Mouse (Mus musculus) G1E (cell line): ENCODE data around the gene Tapbpl. TPM values are rescaled to one million over a fixed set of nuclear protein-coding genes. Genes with fewer than 3 reads are reported as not detected.

ENCODE experiments used
- ATAC-seq: 2 replicates; pipeline ENCODE4 v1.8.0; 2016; ENCODE audit warnings: mild to moderate bottlenecking; ENCODE audit not compliant: insufficient number of reproducible peaks, poor library complexity, low FRiP score, severe bottlenecking; ENCODE audit errors: extremely low read depth
- DNase-seq: peaks from one replicate; pipeline ENCODE4 v3.0.0; 2012; ENCODE audit warnings: low spot score
- H3K27me3 ChIP-seq: 2 replicates; pipeline ENCODE4 v1.6.1; 2012; ENCODE audit warnings: mild to moderate bottlenecking, low read length, inconsistent platforms; ENCODE audit not compliant: insufficient read depth
- H3K36me3 ChIP-seq: replicated peaks from 2 replicates; pipeline ENCODE3; 2012; ENCODE audit warnings: mild to moderate bottlenecking, inconsistent platforms
- H3K4me1 ChIP-seq: 2 replicates; pipeline ENCODE4 v1.6.1; 2012; ENCODE audit warnings: low read depth, low read length, inconsistent platforms, mixed read lengths; ENCODE audit not compliant: insufficient read depth
- H3K4me3 ChIP-seq: 2 replicates; pipeline ENCODE4 v1.5.1; 2012; ENCODE audit warnings: low read depth, mild to moderate bottlenecking, inconsistent platforms, low read length, moderate library complexity, mixed read lengths
- H3K9me3 ChIP-seq: replicated peaks from 2 replicates; pipeline ENCODE4 v1.6.1; 2012; ENCODE audit warnings: inconsistent platforms
- CTCF ChIP-seq: IDR thresholded peaks from 2 replicates; pipeline ENCODE4 v1.5.1; 2012; ENCODE audit warnings: low read depth, low read length, inconsistent platforms, mixed read lengths
- GATA1 ChIP-seq: IDR thresholded peaks from 2 replicates; pipeline ENCODE4 v1.6.1; 2012; ENCODE audit warnings: borderline replicate concordance, low read length, inconsistent platforms, mixed read lengths
- GATA2 ChIP-seq: IDR thresholded peaks from 2 replicates; pipeline ENCODE4 v1.6.1; 2012; ENCODE audit warnings: low read depth, low read length, inconsistent platforms, borderline replicate concordance
- POLR2AphosphoS5 ChIP-seq: IDR thresholded peaks from 2 replicates; pipeline ENCODE4 v1.6.1; 2012; ENCODE audit warnings: low read depth, low read length, inconsistent platforms; ENCODE audit not compliant: insufficient replicate concordance
- TAL1 ChIP-seq: conservative IDR thresholded peaks from 2 replicates; pipeline ENCODE4 v1.6.1; 2012; ENCODE audit warnings: low read depth, low read length, inconsistent platforms, mixed read lengths
- polyA plus RNA-seq: library from polyadenylated mRNA; stranded (reverse); fragments of >175 nt; gene quantifications from 2 replicates; pipeline ENCODE4 v1.2.3, GENCODE M21; 2012
- total RNA-seq, 2 experiments: library from RNA; stranded (forward) in 1 of 2; stranded (reverse) in 1 of 2; fragments of 200-1000 nt in 1 of 2; fragments of >200 nt in 1 of 2; fragmentation: Nextera tagmentation in 1 of 2; gene quantifications; 2 replicates each; pipeline ENCODE4 v1.2.3; 2014 to 2017

Tapbpl gene
- total and polyA plus RNA-seq, 3 experiments = 0.90 to 1.8 (median 1.4) TPM

- Histone ChIP-seq H3K4me3 (no peak overlapping the region), H3K4me1 (peaks cover 11% of the 10 kb centered on the region), H3K9me3 (no peaks in the 10 kb centered on the region), H3K27me3 (no peaks in the 10 kb centered on the region), H3K36me3 (peaks cover 92% of the 10 kb centered on the region)
- no peak for TF ChIP-seq GATA1
- TF ChIP-seq POLR2AphosphoS5 = no peak
- TF ChIP-seq CTCF = no peak
- no peak for TF ChIP-seq GATA2
- TF ChIP-seq TAL1 = no peak
- ATAC-seq (no peak), DNase-seq (no peak)
Measured at GRCm38 (mm10) chr6:125222146-125222545, 9.5 kb downstream of the Tapbpl start.

GRCm38 (mm10) chr6:125221115-125221745, 10.4 kb downstream of the Tapbpl start:
- no peaks in the 10 kb centered on the region for H3K9me3 ChIP-seq
- H3K4me1 ChIP-seq = peaks cover 19% of the 10 kb centered on the region
- ATAC-seq (no peak), DNase-seq (no peak)
- no peaks in the 10 kb centered on the region for H3K27me3 ChIP-seq
- no peak overlapping the region for H3K4me3 ChIP-seq
- TF ChIP-seq GATA1 (no peak), POLR2AphosphoS5 (no peak), CTCF (no peak), TAL1 (no peak), GATA2 (no peak)
- peaks cover 85% of the 10 kb centered on the region for H3K36me3 ChIP-seq

- peaks cover 2% of the 10 kb centered on the region; the same call in 1 of the 2 replicates for H3K27me3 ChIP-seq
- ATAC-seq (no peak), DNase-seq (peak; percentile 22)
- H3K9me3 ChIP-seq = no peaks in the 10 kb centered on the region
- peaks cover 30% of the 10 kb centered on the region for H3K4me1 ChIP-seq
- H3K4me3 ChIP-seq = no peak overlapping the region
- TF ChIP-seq POLR2AphosphoS5 (no peak), CTCF (peak; percentile 59)
- H3K36me3 ChIP-seq = peaks cover 64% of the 10 kb centered on the region
Measured at GRCm38 (mm10) chr6:125218963-125219362, 12.7 kb downstream of the Tapbpl start.

- peaks cover 11% of the 10 kb centered on the region for H3K27me3 ChIP-seq
- ATAC-seq (no peak), DNase-seq (no peak)
- H3K4me3 ChIP-seq = no peak overlapping the region
- peaks cover 30% of the 10 kb centered on the region for H3K4me1 ChIP-seq
- peaks cover 55% of the 10 kb centered on the region for H3K36me3 ChIP-seq
- no peak for TF ChIP-seq GATA2
- H3K9me3 ChIP-seq = no peaks in the 10 kb centered on the region
Measured at GRCm38 (mm10) chr6:125217899-125218298, 13.8 kb downstream of the Tapbpl start.

GRCm38 (mm10) chr6:125216898-125217297, 14.8 kb downstream of the Tapbpl start:
- ATAC-seq = no peak
- no peak overlapping the region; the same call in 1 of the 2 replicates for H3K4me3 ChIP-seq
- DNase-seq = no peak

GRCm38 (mm10) chr6:125215148-125215954, 16.3 kb downstream of the Tapbpl start, which contains the start of gene Vamp1:
TSS of gene Vamp1 (plus strand) at chr6:125215551.
- H3K27me3 ChIP-seq = peaks cover 29% of the 10 kb centered on the region
- no peaks in the 10 kb centered on the region for H3K9me3 ChIP-seq
- peak; percentile 87 for TF ChIP-seq POLR2AphosphoS5
- no peak for TF ChIP-seq GATA2
- no peak for TF ChIP-seq TAL1
- no peak for TF ChIP-seq GATA1
- TF ChIP-seq CTCF = no peak
- H3K4me1 ChIP-seq = peaks cover 30% of the 10 kb centered on the region
- peak within 1 kb of the TSS; percentile 79 for H3K4me3 ChIP-seq
- ATAC-seq = peak; percentile 93
- peaks cover 29% of the 10 kb centered on the region for H3K36me3 ChIP-seq
- DNase-seq = peak; percentile 97

More at GRCm38 (mm10) chr6:125216898-125217297, 14.8 kb downstream of the Tapbpl start:
- Histone ChIP-seq H3K4me1 (peaks cover 30% of the 10 kb centered on the region), H3K36me3 (peaks cover 45% of the 10 kb centered on the region), H3K9me3 (no peaks in the 10 kb centered on the region), H3K27me3 (peaks cover 17% of the 10 kb centered on the region)
- no peak for TF ChIP-seq CTCF
